Mouse (Mus musculus) left cerebral cortex, adult 18-20 months (tissue): Measurements from ENCODE around the gene Irf6. TPM values are rescaled to one million over a fixed set of nuclear protein-coding genes. Genes with fewer than 3 reads are reported as not detected.

Experiments used
- DNase-seq, 2 experiments: peaks; one replicate each; pipeline ENCODE4 v3.0.0; 2021 to 2022; ENCODE audit warnings: low spot score in 2 of 2, mixed read lengths in 1 of 2
- total RNA-seq, 2 experiments: library from RNA; stranded (reverse); gene quantifications; 2 replicates each; pipeline ENCODE4 v1.2.3; 2021

Gene Irf6
- total RNA-seq, 2 experiments from 2014 or later = 1.6 to 1.7 TPM

DNA sequence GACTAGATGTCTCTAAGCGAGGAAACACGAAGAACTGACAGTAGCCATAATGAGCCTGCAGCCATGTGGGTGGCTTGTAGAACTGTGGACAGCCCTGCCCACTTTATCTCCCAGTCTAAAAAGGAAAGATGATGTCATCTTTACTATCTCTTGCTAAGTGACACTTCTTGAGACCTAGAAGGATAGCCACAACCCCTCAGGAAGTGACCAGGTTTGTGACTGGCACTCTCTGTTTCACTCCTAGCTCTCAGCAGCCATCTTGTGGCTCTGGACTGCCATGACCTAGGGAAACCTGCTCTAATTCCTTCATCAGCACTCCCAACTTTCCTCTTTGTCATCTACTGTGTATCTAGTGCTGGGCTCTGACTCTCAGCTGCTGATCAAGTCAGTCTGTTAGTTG lies 45.4 kb downstream of the Irf6 start:
- no peak for DNase-seq

DNA sequence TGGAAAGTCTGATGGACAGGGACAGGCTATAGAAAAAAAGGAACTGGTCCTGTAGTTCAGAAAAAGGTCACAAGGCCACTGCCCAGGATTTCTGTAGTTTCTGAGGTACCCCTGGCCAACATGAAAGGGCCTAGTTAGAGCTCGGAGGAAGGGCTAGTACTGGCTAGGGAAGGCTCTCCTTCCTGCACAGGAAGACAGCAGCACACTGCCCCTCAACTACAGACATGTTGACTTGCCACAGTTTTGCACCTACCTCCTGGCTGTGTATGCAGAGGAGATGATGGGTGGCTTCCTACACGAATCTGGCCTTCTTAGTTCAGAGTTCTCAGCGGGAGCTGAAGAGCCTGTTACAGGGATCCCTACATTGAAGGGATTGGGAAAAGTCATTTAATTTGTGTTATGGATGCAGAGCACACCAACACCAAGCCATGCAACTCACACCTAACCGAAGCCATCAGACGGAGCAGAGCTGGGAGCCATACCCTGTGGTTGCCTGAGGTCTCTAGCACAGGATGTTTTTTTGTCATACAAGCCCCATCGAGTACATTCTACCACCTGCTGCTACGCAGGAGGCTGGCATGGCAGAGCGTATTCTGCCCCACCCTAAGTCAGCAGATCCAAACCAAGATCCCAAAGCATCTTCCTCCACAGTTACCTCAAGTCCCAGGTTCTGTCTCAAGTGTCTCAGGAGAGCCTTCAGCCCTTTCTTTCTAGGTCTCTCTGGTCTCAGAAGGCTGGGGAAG lies 47.9 kb downstream of the Irf6 start:
- DNase-seq = no peak

DNA sequence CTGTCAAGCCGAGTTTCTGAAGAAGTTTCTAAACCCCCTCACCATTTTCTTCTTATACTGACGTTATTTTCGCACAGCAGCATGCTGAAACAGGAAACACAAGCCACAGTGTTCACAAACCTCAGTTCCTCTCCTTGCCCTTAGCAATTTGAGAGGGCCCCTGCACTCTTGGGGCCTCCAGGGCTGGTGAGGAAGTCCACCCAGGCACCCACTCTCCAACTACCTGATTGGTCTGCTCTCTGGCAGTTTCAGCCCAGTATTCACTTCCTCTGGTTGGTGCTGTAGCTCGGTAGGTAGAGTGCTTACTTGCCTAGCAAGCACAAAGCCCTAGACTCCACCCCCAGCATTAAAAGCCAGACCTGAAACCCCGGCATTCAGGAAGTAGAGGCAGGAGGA lies 48.5 kb downstream of the Irf6 start, which contains the start of gene Traf3ip3:
Traf3ip3 (minus strand) TSS at position 321 of the 396 bp plus-strand sequence.
- no peak for DNase-seq

DNA sequence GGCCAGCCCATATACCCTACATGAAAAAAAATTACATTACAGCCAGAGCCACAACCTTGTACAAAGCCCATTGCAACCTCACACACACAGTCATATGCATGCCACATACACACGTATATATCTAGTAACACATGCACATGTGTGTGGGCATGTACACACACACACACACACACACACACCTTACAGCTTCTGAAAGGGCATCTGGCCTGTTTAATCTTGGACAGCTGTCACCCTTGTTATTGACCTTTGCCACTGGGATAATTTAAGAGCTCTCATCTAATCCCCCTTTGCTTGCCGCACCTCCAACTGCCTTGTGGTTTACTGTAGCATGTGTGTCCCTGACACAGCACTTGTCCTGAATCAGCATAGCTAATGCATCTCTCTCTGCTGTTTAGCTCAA lies 50.9 kb downstream of the Irf6 start:
- no peak for DNase-seq

DNA sequence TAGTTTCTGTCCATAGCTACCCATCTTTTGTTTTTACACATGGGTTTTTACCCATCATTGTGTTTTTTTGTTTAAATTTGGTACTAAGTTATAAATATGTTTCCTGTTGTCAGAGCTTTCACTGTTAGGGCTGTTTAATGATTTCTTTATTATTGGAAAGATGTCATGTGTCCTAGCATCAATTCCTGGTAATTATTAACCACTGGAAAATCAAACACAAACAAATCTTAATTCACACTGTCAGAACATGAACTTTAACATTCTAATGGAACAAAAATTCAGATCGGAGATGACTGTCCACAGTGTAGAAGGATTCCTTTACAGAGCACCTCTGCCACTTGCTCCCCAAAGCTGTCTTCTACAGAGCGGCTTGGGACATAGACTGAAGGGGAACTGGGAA lies 52.5 kb downstream of the Irf6 start:
- no peak for DNase-seq

DNA sequence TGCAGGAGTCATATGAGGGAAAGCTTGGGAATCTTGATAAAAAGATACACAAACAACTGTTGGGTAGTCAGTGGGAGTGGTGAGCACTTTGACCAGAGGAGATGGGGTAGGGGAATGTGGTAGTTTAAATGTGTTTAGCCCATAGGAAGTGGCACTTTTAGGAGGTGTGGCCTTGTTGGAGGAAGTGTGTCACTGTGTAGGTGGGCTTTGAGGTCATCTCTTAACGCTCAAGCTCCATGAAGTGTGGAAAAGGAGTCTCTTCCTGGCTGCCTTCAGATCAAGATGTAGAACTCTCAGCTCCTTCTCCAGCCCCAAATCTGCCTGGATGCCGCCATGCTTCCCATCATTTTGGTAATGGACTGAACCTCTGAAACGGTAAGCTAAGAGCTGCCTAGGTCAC lies 54.6 kb downstream of the Irf6 start, which contains the start of gene Lamb3:
Lamb3 (plus strand) TSS at position 197 of the 400 bp plus-strand sequence.
- no peak for DNase-seq

DNA sequence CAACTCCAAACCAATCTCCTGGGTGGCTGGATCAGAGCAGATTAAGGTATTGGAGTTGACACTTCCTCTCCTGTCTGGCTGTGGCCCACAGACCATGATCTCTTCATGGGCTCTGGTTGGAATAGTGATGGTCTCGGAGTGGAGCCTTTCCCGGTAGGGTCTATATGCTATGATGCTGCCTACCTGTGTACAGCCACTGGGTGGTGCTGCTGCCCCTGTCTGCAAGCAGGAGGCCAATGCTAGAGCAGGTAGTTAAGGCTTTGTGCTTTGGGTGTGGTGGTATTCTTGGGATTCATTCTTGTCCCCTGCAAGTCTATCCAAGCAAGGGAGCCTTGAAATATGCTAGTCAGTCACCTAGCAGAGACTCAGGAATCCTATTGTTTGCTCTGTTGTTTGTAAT lies 55.3 kb downstream of the Irf6 start:
- peak; percentile 69 to 70 for DNase-seq

DNA sequence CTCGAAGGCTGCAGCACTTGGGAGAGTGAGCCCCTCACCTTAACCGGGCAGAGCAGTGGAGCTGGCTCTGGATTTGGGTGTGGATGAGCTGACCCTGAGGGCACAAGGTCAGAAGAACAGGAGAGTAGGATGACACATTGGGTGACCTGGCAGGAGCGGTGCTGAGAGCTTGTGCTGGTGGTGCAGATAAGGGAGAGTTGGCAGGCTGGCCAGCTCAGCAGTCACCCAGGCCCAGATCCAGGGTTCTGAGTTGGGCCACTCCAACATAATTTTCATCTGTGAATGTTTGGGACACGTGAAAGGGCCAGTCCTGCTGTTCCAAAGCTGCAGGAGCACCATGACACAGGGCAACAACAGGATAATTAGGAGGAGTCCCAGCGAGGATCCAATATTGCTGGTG lies 58.5 kb downstream of the Irf6 start:
- no peak for DNase-seq

DNA sequence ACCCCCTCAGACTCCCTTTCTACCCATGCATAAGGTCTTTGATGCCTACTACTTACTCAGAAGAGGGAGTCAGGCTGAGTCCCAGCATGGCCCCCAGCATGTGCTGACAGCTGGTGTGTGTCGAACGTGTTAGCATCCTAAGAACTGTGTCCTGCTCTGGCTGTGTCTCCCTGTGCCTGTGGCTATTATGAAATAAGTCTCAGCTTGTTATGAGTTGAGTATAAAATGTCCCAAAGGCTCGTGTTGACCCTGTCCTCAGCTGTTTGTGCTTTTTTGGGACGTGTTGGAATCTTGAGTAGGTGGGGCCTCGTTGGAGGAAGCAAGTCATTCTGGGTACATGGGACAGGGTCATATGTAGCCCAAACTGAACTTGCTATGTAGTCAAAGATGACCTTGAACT lies 61.1 kb downstream of the Irf6 start:
- no peak for DNase-seq

DNA sequence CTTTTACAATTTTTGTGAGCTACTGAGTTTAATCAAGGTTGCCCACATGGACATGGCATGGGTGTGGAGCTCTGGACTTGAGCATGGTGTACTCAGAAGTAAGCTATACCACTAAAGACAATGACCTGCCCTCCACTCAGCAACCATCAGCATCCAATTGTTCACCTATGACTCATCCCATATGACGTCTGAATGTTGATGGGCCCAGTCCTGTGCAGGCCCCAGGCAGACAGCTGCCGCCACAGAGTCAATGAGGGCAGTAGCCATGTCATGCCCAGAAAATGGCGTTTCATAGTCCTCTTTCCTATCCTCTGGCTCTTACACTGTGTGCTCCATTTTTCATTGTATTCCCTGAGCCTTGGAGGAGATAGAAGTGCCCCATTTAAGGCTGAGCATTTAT lies 63.1 kb downstream of the Irf6 start:
- DNase-seq = no peak

DNA sequence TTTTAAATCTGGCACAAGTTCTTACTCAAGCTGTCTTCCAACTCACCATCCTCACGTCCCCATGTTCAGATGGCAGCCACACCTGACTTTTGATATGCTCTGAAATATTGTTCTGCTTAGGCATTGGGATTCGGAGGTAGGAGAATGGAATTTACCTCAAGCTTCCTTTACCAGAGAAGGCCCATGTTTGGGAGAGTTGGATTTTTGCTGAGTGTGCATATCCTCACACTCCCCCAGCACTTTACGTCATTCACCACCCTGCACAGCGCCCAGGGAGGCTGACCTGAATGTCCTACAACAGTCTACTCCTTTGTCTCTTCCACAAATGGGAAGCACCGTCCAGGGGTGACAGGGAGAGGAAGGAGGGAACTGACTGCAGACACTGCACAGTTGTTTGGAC lies 67.5 kb downstream of the Irf6 start:
- DNase-seq = no peak

Other genes starting within 250 kb of the Irf6 start
- gene Syt14, start 117.3 kb upstream of the Irf6 start, total RNA-seq = 10 to 100 TPM; 25.3 TPM
- 10 to 100 TPM; 22.0 to 22.5 TPM for gene Diexf, start 22.8 kb upstream of the Irf6 start, total RNA-seq
- gene A130010J15Rik, start 14.9 kb downstream of the Irf6 start, total RNA-seq = 1 to 10 TPM; 3.1 to 4.3 TPM
- gene Traf3ip3, start 48.6 kb downstream of the Irf6 start, total RNA-seq = 1 to 10 TPM; 1.7 to 1.9 TPM
- 1 to 10 TPM in 1 of 2 experiments, under 1 TPM in 1; 0.98 to 2.2 TPM for gene Lamb3, start 54.6 kb downstream of the Irf6 start, total RNA-seq
- gene Hsd11b1, start 111.0 kb downstream of the Irf6 start, total RNA-seq = 10 to 100 TPM; 16.6 to 16.8 TPM
- 1 to 10 TPM; 7.3 to 8.0 TPM for gene G0s2, start 120.1 kb downstream of the Irf6 start, total RNA-seq
- 10 to 100 TPM; 38.1 to 38.2 TPM for gene Camk1g, start 217.2 kb downstream of the Irf6 start, total RNA-seq